Mouse (Mus musculus): ENCODE results near the gene Ccdc17. TPM values are rescaled to one million over a fixed set of nuclear protein-coding genes. Genes with fewer than 3 reads are reported as not detected.

Ccdc17 gene
- 10 to 100 TPM in 1 of 2 experiments, 1 to 10 TPM in 1; 5.8 to 13.8 TPM for total RNA-seq (2021)
- long read RNA-seq, experiment 1, partial matches to known transcripts = 3 of 3 reads
- long read RNA-seq, experiment 1, other reads (novel, unspliced or antisense) = 0 of 3 reads
- long read RNA-seq, experiment 2, partial matches to known transcripts = 4 of 12 reads
- long read RNA-seq, experiment 2, other reads (novel, unspliced or antisense) = 6 of 12 reads

GRCm38 (mm10) chr4:116596379-116596778, at the start of gene Ccdc17:
Ccdc17 (plus strand) TSS chr4:116596654.
- DNase-seq = no peak

GRCm38 (mm10) chr4:116550432-116550831, 46.0 kb upstream of the Ccdc17 start:
- DNase-seq = no peak

GRCm38 (mm10) chr4:116553035-116553434, 43.4 kb upstream of the Ccdc17 start:
- DNase-seq = no peak

- peak; percentile 88 for DNase-seq
Measured at GRCm38 (mm10) chr4:116555413-116556300, 40.8 kb upstream of the Ccdc17 start, which contains the start of gene Tmem69. Tmem69 (minus strand) TSS chr4:116555936.

GRCm38 (mm10) chr4:116556561-116557305, 39.7 kb upstream of the Ccdc17 start:
- DNase-seq = peak; percentile 95

- peak; percentile 99 for DNase-seq
Measured at GRCm38 (mm10) chr4:116557306-116558121, 38.9 kb upstream of the Ccdc17 start, which contains the start of gene Gpbp1l1. Gpbp1l1 (plus strand) TSS chr4:116557658.

- DNase-seq = peak; percentile 42
Measured at GRCm38 (mm10) chr4:116558151-116558882, 38.1 kb upstream of the Ccdc17 start.

- DNase-seq = no peak
Measured at GRCm38 (mm10) chr4:116595793-116596192, 661 bp upstream of the Ccdc17 start.

- peak; percentile 94 for DNase-seq
Measured at GRCm38 (mm10) chr4:116596978-116597881, 776 bp downstream of the Ccdc17 start.

- DNase-seq = no peak
Measured at GRCm38 (mm10) chr4:116612621-116613020, 16.2 kb downstream of the Ccdc17 start.

GRCm38 (mm10) chr4:116615237-116615636, 18.8 kb downstream of the Ccdc17 start:
- DNase-seq = no peak

- DNase-seq = no peak
Measured at GRCm38 (mm10) chr4:116624831-116625230, 28.4 kb downstream of the Ccdc17 start.

- peak; percentile 90 for DNase-seq
Measured at GRCm38 (mm10) chr4:116626658-116627358, 30.4 kb downstream of the Ccdc17 start.

GRCm38 (mm10) chr4:116627359-116627716, 30.9 kb downstream of the Ccdc17 start:
- DNase-seq = peak; percentile 93

GRCm38 (mm10) chr4:116627722-116628662, 31.5 kb downstream of the Ccdc17 start, which contains the start of gene Nasp:
Nasp (minus strand) TSS chr4:116627941.
- DNase-seq = peak; percentile 84

GRCm38 (mm10) chr4:116635197-116635596, 38.7 kb downstream of the Ccdc17 start:
- no peak for DNase-seq

GRCm38 (mm10) chr4:116638821-116639220, 42.4 kb downstream of the Ccdc17 start:
- no peak for DNase-seq

GRCm38 (mm10) chr4:116642071-116642470, 45.6 kb downstream of the Ccdc17 start:
- DNase-seq = no peak

Measured in adrenal gland, postnatal 10 days (tissue).